Mouse (Mus musculus): ENCODE measurements around the gene Olfr1511.
"Not testable (repeated sequence)": the region's sequence is repeated elsewhere in the genome, so short reads cannot be mapped to it uniquely, and the experiment has no call there.

Olfr1511 gene

GRCm38 (mm10) chr14:52397279-52397678, at the start of gene Olfr1511:
Gene Olfr1511 (minus strand): TSS chr14:52397379.
- DNase-seq (ENCODE audit: low read depth, low spot score): no peak

- no peak for DNase-seq (ENCODE audit: low read depth, low spot score)
Measured at GRCm38 (mm10) chr14:52442690-52443089, 45.5 kb upstream of the Olfr1511 start, which contains the start of gene Olfr1509. Gene Olfr1509 (plus strand): TSS chr14:52442990.

- DNase-seq (ENCODE audit: low read depth, low spot score): no peak
Measured at GRCm38 (mm10) chr14:52427686-52428085, 30.5 kb upstream of the Olfr1511 start.

- DNase-seq (ENCODE audit: low read depth, low spot score): no peak
Measured at GRCm38 (mm10) chr14:52414273-52414672, 17.1 kb upstream of the Olfr1511 start, which contains the start of gene Olfr1510. Gene Olfr1510 (minus strand): TSS chr14:52414373.

GRCm38 (mm10) chr14:52410142-52410919, 13.2 kb upstream of the Olfr1511 start:
- not testable (repeated sequence) for DNase-seq (ENCODE audit: low read depth, low spot score)

GRCm38 (mm10) chr14:52390084-52390848, 6.9 kb downstream of the Olfr1511 start:
- DNase-seq (ENCODE audit: low read depth, low spot score): not testable (repeated sequence)

GRCm38 (mm10) chr14:52379068-52379467, 18.1 kb downstream of the Olfr1511 start, which contains the start of gene Olfr1512:
Gene Olfr1512 (minus strand): TSS chr14:52379168.
- no peak for DNase-seq (ENCODE audit: low read depth, low spot score)

GRCm38 (mm10) chr14:52368741-52369140, 28.4 kb downstream of the Olfr1511 start:
- DNase-seq (ENCODE audit: low read depth, low spot score): no peak

- DNase-seq (ENCODE audit: low read depth, low spot score): no peak
Measured at GRCm38 (mm10) chr14:52356308-52356707, 40.9 kb downstream of the Olfr1511 start, which contains the start of gene Olfr1513. Gene Olfr1513 (minus strand): TSS chr14:52356408.
